Mouse (Mus musculus) testis, adult 2 months (tissue): ENCODE data around the gene Olfr130.

Source experiments
- CTCF ChIP-seq: fragments of 200-500 bp; IDR thresholded peaks from 2 replicates; pipeline ENCODE4 v1.5.1; 2012; ENCODE audit warnings: low read depth, mild to moderate bottlenecking, inconsistent platforms, low read length, moderate library complexity; ENCODE audit not compliant: control insufficient read depth, insufficient read depth, insufficient replicate concordance
- POLR2A ChIP-seq: fragments of 200-500 bp; IDR thresholded peaks from 2 replicates; pipeline ENCODE4 v1.6.1; 2012; ENCODE audit warnings: low read depth, mild to moderate bottlenecking, inconsistent platforms, low read length, moderate library complexity; ENCODE audit not compliant: control insufficient read depth

DNA sequence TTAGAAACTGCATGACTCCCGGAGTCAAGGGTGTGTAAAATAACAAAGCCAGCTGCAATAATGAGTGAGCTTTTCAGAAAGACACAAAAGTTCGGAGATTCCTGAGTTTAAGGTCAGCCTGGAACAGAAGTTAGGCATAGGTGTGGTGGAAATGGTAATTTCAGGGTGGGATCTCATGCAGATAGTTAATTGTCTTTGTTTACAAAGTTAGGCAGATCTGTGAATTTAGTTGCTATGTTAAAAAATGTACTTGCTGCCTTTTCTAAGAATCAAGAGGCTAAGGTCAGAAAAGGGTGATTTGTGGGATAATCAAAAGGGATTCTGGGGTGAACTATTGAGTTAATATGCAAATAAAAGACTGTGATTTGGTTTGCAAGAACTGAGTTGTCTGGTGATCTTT is 47.4 kb upstream of the Olfr130 start:
- TF ChIP-seq CTCF, result no peak
- TF ChIP-seq POLR2A, result no peak
